Mouse (Mus musculus): ENCODE measurements around the gene Gm12248. TPM values are rescaled to one million over a fixed set of nuclear protein-coding genes. Genes with fewer than 3 reads are reported as not detected.
A peak's percentile ranks its signal among the peaks of the same experiment; 100 is the strongest.

The Gm12248 gene
- polyA plus RNA-seq, 1 experiment from 2014 or later: not detected

GRCm38 (mm10) chr11:58017422-58017821 lies 75.5 kb downstream of the Gm12248 start:
- no peak overlapping the region for H3K4me3 ChIP-seq (ENCODE audit: low read length)
- 0 out of 2 replicates have a peak overlapping the region, but pooled peaks have one; percentile 19 for H3K27ac ChIP-seq (ENCODE audit: low read length)
- no peak for ATAC-seq
- no peaks in the 10 kb centered on the region for H3K27me3 ChIP-seq (replicated peaks; ENCODE audit: control insufficient read depth, insufficient read depth, low read length)
- 49% methylated on average over 1 of the region's 1 CpGs for WGBS
- H3K36me3 ChIP-seq (ENCODE audit: control insufficient read depth, insufficient read depth, low read length): no peaks in the 10 kb centered on the region
- no peaks in the 10 kb centered on the region for H3K9me3 ChIP-seq (ENCODE audit: control insufficient read depth, low read length)
- no peak overlapping the region for H3K4me2 ChIP-seq (ENCODE audit: low read depth, low read length)
- H3K9ac ChIP-seq (ENCODE audit: low read depth, low read length): no peak overlapping the region; the same call in 1 of the 2 replicates
- peaks cover 72% of the 10 kb centered on the region for H3K4me1 ChIP-seq (ENCODE audit: control insufficient read depth, insufficient read depth, low read length)

DNA sequence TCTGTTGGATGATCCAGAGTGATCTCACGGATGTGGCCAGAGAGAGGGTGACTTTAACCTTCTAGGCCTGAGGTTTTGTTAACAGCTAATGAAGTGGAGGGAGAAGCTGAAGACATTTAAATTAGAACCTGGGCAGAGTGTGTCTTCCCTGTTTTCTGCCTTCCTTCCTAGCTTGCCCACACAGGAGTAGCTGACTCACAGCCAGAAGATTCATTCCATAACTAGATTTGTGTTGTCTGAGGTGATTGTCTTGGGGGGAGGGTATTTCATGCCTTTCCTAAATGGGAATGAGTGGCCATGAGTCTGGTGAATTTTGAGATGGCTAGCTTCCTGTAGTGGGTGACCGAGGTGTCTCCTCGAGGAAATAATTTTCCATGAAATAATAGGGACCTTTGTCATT lies 76.6 kb downstream of the Gm12248 start:
- Histone ChIP-seq H3K27ac (ENCODE audit: low read length) (0 out of 2 replicates have a peak overlapping the region, but pooled peaks have one; percentile 43), H3K27me3 (replicated peaks; ENCODE audit: control insufficient read depth, insufficient read depth, low read length) (no peaks in the 10 kb centered on the region), H3K9ac (ENCODE audit: low read depth, low read length) (0 out of 2 replicates have a peak overlapping the region, but pooled peaks have one; percentile 30), H3K4me2 (ENCODE audit: low read depth, low read length) (0 out of 2 replicates have a peak overlapping the region, but pooled peaks have one; percentile 14), H3K4me1 (ENCODE audit: control insufficient read depth, insufficient read depth, low read length) (peaks cover 72% of the 10 kb centered on the region), H3K9me3 (ENCODE audit: control insufficient read depth, low read length) (no peaks in the 10 kb centered on the region), H3K36me3 (ENCODE audit: control insufficient read depth, insufficient read depth, low read length) (no peaks in the 10 kb centered on the region), H3K4me3 (ENCODE audit: low read length) (no peak overlapping the region)
- 45% methylated on average over 3 of the region's 3 CpGs for WGBS
- no peak for ATAC-seq

DNA sequence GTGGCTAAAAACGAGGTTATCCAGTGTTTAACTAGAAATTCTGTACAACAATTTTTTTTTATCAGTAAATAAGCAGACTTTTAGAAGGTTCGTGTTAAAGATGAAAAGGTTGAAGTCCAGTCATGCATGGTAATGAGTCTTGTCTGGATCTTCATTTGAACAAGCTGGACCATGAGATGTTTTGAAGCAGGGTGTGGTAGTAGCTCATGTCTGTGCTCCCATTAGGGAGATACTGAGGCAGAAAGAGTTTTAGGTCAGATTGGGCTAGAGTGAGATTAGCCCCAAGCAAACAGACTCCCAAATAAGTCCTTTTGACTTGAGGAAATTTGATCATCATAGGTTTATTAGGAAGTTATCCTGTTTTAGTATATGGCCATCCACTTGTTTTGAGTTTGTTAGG lies 77.6 kb downstream of the Gm12248 start:
- H3K4me1 ChIP-seq (ENCODE audit: control insufficient read depth, insufficient read depth, low read length): peaks cover 70% of the 10 kb centered on the region
- H3K27ac ChIP-seq (ENCODE audit: low read length): no peak overlapping the region; the same call in 1 of the 2 replicates
- no peaks in the 10 kb centered on the region for H3K36me3 ChIP-seq (ENCODE audit: control insufficient read depth, insufficient read depth, low read length)
- H3K4me2 ChIP-seq (ENCODE audit: low read depth, low read length): no peak overlapping the region
- no peak for ATAC-seq
- 60% methylated on average over 2 of the region's 2 CpGs for WGBS
- no peak overlapping the region for H3K4me3 ChIP-seq (ENCODE audit: low read length)
- no peaks in the 10 kb centered on the region for H3K9me3 ChIP-seq (ENCODE audit: control insufficient read depth, low read length)
- H3K27me3 ChIP-seq (replicated peaks; ENCODE audit: control insufficient read depth, insufficient read depth, low read length): no peaks in the 10 kb centered on the region
- no peak overlapping the region for H3K9ac ChIP-seq (ENCODE audit: low read depth, low read length)

- no peaks in the 10 kb centered on the region for H3K27me3 ChIP-seq (replicated peaks; ENCODE audit: control insufficient read depth, insufficient read depth, low read length)
- no peak overlapping the region for H3K4me2 ChIP-seq (ENCODE audit: low read depth, low read length)
Observed at GRCm38 (mm10) chr11:58014604-58015003, 78.3 kb downstream of the Gm12248 start.

More at GRCm38 (mm10) chr11:58014604-58015003, 78.3 kb downstream of the Gm12248 start:
- Histone ChIP-seq H3K4me3 (ENCODE audit: low read length) (no peak overlapping the region), H3K9me3 (ENCODE audit: control insufficient read depth, low read length) (no peaks in the 10 kb centered on the region), H3K9ac (ENCODE audit: low read depth, low read length) (no peak overlapping the region), H3K4me1 (ENCODE audit: control insufficient read depth, insufficient read depth, low read length) (peaks cover 69% of the 10 kb centered on the region), H3K36me3 (ENCODE audit: control insufficient read depth, insufficient read depth, low read length) (no peaks in the 10 kb centered on the region), H3K27ac (ENCODE audit: low read length) (no peak overlapping the region; the same call in 1 of the 2 replicates)
- 49% methylated on average over 1 of the region's 1 CpGs for WGBS
- no peak for ATAC-seq

Other genes with a start within 250 kb of the Gm12248 start
- 16.5 and 16.7 TPM in 2 replicates for gene Larp1, start 84.1 kb downstream of the Gm12248 start, polyA plus RNA-seq (2015; fragmentation: Nextera tagmentation; extraction: Ambion mirVana)
- 70.7 and 71.1 TPM in 2 replicates for gene Cnot8, start 11.0 kb upstream of the Gm12248 start, polyA plus RNA-seq (2015; fragmentation: Nextera tagmentation; extraction: Ambion mirVana)
- gene Gemin5, start 75.4 kb upstream of the Gm12248 start, polyA plus RNA-seq (2015; fragmentation: Nextera tagmentation; extraction: Ambion mirVana): 11.7 and 11.8 TPM in 2 replicates
- 114 and 125 TPM in 2 replicates for gene Mrpl22, start 78.5 kb upstream of the Gm12248 start, polyA plus RNA-seq (2015; fragmentation: Nextera tagmentation; extraction: Ambion mirVana)
- gene Igtp, start 106.4 kb upstream of the Gm12248 start, polyA plus RNA-seq (2015; fragmentation: Nextera tagmentation; extraction: Ambion mirVana): 4.5 and 4.6 TPM in 2 replicates
- gene Irgm2, start 106.5 kb upstream of the Gm12248 start, polyA plus RNA-seq (2015; fragmentation: Nextera tagmentation; extraction: Ambion mirVana): 3.6 and 4.3 TPM in 2 replicates
- not detected in 2 replicates for gene 4930438A08Rik, start 181.7 kb upstream of the Gm12248 start, polyA plus RNA-seq (2015; fragmentation: Nextera tagmentation; extraction: Ambion mirVana)
- 20.7 and 22.0 TPM in 2 replicates for gene Zfp692, start 213.9 kb upstream of the Gm12248 start, polyA plus RNA-seq (2015; fragmentation: Nextera tagmentation; extraction: Ambion mirVana)
- 35.4 and 35.5 TPM in 2 replicates for gene Zfp672, start 237.2 kb upstream of the Gm12248 start, polyA plus RNA-seq (2015; fragmentation: Nextera tagmentation; extraction: Ambion mirVana)
- 28.3 TPM in 2 replicates for gene Sh3bp5l, start 237.6 kb upstream of the Gm12248 start, polyA plus RNA-seq (2015; fragmentation: Nextera tagmentation; extraction: Ambion mirVana)